Mouse (Mus musculus) forebrain, embryonic 14.5 days (tissue): Measurements from ENCODE around the gene Klra6. TPM values are rescaled to one million over a fixed set of nuclear protein-coding genes. Genes with fewer than 3 reads are reported as not detected.
"Not testable (repeated sequence)": the region's sequence is repeated elsewhere in the genome, so short reads cannot be mapped to it uniquely, and the experiment has no call there.

ENCODE experiments used
- ATAC-seq: fragments of 200-750 bp; cut with Nextera tagmentation; 2 replicates; pipeline ENCODE4 v1.8.0; 2017; ENCODE audit warnings: mild to moderate bottlenecking, moderate library complexity
- DNase-seq: peaks from one replicate; pipeline ENCODE4 v3.0.0-alpha.2; 2015; ENCODE audit warnings: low spot score
- H3K27ac ChIP-seq: fragments of 300-500 bp; sonication (generic); 2 replicates; pipeline ENCODE4 v1.5.1; 2014; ENCODE audit warnings: low read depth, mild to moderate bottlenecking, control low read depth, low read length, moderate library complexity
- H3K27me3 ChIP-seq: fragments of 300-500 bp; sonication (generic); replicated peaks from 2 replicates; pipeline ENCODE4 v1.6.1; 2014; ENCODE audit warnings: low read length, control low read depth, mixed read lengths; ENCODE audit not compliant: control insufficient read depth, insufficient read depth
- H3K36me3 ChIP-seq: fragments of 300-500 bp; sonication (generic); 2 replicates; pipeline ENCODE4 v1.6.1; 2014; ENCODE audit warnings: low read length, control low read depth; ENCODE audit not compliant: control insufficient read depth, insufficient read depth
- H3K4me1 ChIP-seq: fragments of 300-500 bp; sonication (generic); 2 replicates; pipeline ENCODE4 v1.6.1; 2014; ENCODE audit warnings: antibody characterized with exemption, low read length, control low read depth; ENCODE audit not compliant: control insufficient read depth, insufficient read depth
- H3K4me2 ChIP-seq: fragments of 300-500 bp; sonication (generic); 2 replicates; pipeline ENCODE4 v1.6.1; 2014; ENCODE audit warnings: mild to moderate bottlenecking, control low read depth, low read length
- H3K4me3 ChIP-seq: fragments of 300-500 bp; sonication (generic); 2 replicates; pipeline ENCODE4 v1.5.1; 2014; ENCODE audit warnings: low read depth, low read length, control low read depth
- H3K9ac ChIP-seq: fragments of 300-500 bp; sonication (generic); 2 replicates; pipeline ENCODE4 v1.6.1; 2014; ENCODE audit warnings: mild to moderate bottlenecking, low read length, control low read depth, moderate library complexity
- H3K9me3 ChIP-seq: fragments of 300-500 bp; sonication (generic); replicated peaks from 2 replicates; pipeline ENCODE4 v1.6.1; 2016; ENCODE audit warnings: low read length, control low read depth, mixed read lengths; ENCODE audit not compliant: control insufficient read depth
- WGBS: fragments of 180-500 bp; shearing (Covaris S2); extraction: QIAGEN DNeasy Blood & Tissue Kit; methylation state at CpG from one replicate; pipeline ENCODE4 v1.1.7; 2014; 5-methylcytosine and 5-hydroxymethylcytosine counted together
- polyA plus RNA-seq: library from polyadenylated mRNA; unstranded; fragments of >200 nt; fragmentation: Nextera tagmentation; extraction: Ambion mirVana; gene quantifications from 2 replicates; pipeline ENCODE4 v1.2.1, GENCODE M21; 2014

The Klra6 gene
- polyA plus RNA-seq = not detected in 2 replicates

DNA sequence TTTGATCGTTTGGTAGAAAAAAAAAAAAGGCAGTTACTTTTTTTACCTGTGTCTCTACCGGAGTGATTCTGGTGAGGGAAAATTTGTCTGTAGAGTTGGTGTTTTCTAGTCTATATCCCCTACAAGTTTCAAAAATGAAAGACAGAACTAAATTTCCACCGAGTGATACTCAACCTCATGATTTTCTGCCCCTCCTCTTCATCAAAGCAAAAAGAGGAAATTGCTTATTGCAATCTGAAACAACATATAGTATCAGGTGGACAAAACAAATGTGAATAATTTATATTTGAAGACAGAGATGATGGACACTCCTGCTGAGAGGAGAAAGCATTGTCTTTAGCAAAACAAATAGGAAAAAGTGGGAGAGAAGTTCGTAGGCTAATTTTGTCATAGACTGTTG, at the start of gene Klra6:
Gene Klra6 (minus strand): TSS at position 101 of the 400 bp plus-strand sequence.
- no peak within 1 kb of the TSS for H3K4me3 ChIP-seq
- WGBS = 82% methylated on average over 4 of the region's 4 CpGs
- H3K27ac ChIP-seq = no peak within 1 kb of the TSS
- no peaks in the 10 kb centered on the region for H3K36me3 ChIP-seq
- H3K27me3 ChIP-seq = no peaks in the 10 kb centered on the region
- ATAC-seq (no peak), DNase-seq (no peak)
- no peak within 1 kb of the TSS for H3K4me2 ChIP-seq
- no peak within 1 kb of the TSS for H3K9ac ChIP-seq
- no peaks in the 10 kb centered on the region for H3K9me3 ChIP-seq
- H3K4me1 ChIP-seq = no peaks in the 10 kb centered on the region

DNA sequence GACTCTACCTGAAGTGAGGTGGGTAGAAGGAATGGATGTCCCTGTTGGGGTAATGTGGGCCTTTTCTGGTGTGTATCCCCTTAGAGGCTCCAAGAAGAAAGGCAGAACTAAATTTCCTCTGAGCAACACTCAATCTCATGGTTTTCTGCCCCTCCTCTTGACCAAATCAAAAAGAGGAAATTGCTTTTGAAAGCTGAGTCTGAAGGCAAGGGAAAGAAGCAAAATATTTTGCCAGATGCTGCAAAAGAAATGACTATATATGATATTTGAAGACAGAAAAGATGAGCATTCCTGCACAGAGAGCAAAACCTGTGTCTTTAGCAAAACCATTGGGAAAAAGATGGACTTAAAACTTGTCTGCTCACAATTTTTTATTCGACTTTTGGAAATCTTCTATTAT, 40.4 kb upstream of the Klra6 start, which contains the start of gene Klra4:
Gene Klra4 (minus strand): TSS at position 101 of the 400 bp plus-strand sequence.
- not testable (repeated sequence) for H3K4me1 ChIP-seq, H3K36me3 ChIP-seq, H3K4me2 ChIP-seq, H3K27me3 ChIP-seq, H3K4me3 ChIP-seq, H3K27ac ChIP-seq, ATAC-seq, H3K9me3 ChIP-seq, H3K9ac ChIP-seq, DNase-seq
- 55% methylated on average over 1 of the region's 1 CpGs for WGBS

DNA sequence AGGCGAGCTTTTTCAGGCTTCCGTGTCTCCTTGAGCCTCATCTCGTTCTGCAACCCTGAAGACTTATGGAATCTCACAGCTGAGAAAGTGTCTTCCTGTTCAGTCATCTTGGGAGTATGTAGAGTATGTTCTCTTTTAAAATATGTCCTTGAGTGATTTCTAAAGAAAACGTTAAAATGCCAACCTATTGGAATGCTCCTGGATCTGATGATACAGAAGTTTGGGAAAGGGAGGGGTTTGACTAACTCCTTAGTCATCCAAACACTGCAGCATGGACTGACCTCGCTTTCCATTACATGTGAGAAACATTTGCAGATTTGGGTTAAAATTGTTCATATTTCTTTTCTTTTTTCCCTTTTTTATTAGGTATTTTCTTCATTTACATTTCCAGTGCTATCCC, 38.4 kb upstream of the Klra6 start:
- Histone ChIP-seq H3K9ac (no peak overlapping the region), H3K4me3 (no peak overlapping the region), H3K36me3 (no peaks in the 10 kb centered on the region), H3K27me3 (no peaks in the 10 kb centered on the region), H3K9me3 (0 out of 2 replicates have a peak, but pooled peaks cover 2% of the 10 kb centered on the region), H3K27ac (no peak overlapping the region), H3K4me1 (no peaks in the 10 kb centered on the region), H3K4me2 (no peak overlapping the region)
- WGBS = 72% methylated on average over 5 of the region's 5 CpGs
- ATAC-seq (no peak), DNase-seq (no peak)

DNA sequence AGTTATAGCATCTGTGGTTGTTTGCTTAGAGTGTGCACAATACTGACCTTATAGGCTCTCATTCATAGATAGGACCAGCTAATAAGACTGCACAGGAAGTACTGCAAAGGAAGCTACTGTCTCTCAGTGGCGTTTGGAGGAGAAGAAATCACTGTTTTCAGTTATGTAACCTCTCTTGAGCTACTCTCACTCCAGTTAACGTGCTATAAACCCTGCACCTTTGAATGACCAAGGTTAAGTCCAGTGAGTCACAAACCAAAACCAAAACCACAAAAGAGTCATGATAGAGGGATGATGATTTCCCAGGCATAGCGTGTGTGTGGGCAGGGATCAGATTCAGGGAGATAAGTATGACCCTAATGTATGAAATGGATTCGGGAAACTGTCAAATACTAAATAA, 8.4 kb upstream of the Klra6 start:
- H3K27me3 ChIP-seq, H3K27ac ChIP-seq, H3K9me3 ChIP-seq, H3K36me3 ChIP-seq, H3K4me1 ChIP-seq, H3K4me2 ChIP-seq, ATAC-seq, H3K9ac ChIP-seq, DNase-seq, H3K4me3 ChIP-seq: not testable (repeated sequence)
- 57% methylated on average over 4 of the region's 4 CpGs for WGBS

GRCm38 (mm10) chr6:130031493-130032089, 4.8 kb upstream of the Klra6 start:
- H3K4me2 ChIP-seq, H3K9ac ChIP-seq, H3K27me3 ChIP-seq, H3K9me3 ChIP-seq, H3K36me3 ChIP-seq, H3K27ac ChIP-seq, H3K4me1 ChIP-seq, DNase-seq, H3K4me3 ChIP-seq, ATAC-seq: not testable (repeated sequence)

Other genes starting within 250 kb of the Klra6 start
- not detected in 2 replicates for gene Gm156, start 242.7 kb downstream of the Klra6 start, polyA plus RNA-seq
- gene Gm17631, start 164.3 kb downstream of the Klra6 start, polyA plus RNA-seq = not detected in 2 replicates
- gene Klra17, start 150.3 kb downstream of the Klra6 start, polyA plus RNA-seq = not detected in 2 replicates
- gene Klra5, start 109.3 kb downstream of the Klra6 start, polyA plus RNA-seq = not detected in 2 replicates
- not detected in 2 replicates for gene Klra4, start 40.3 kb upstream of the Klra6 start, polyA plus RNA-seq
- not detected in 2 replicates for gene Klra8, start 102.9 kb upstream of the Klra6 start, polyA plus RNA-seq
- gene Klra9, start 166.2 kb upstream of the Klra6 start, polyA plus RNA-seq = not detected in 2 replicates
- not detected in 2 replicates for gene Klra7, start 206.4 kb upstream of the Klra6 start, polyA plus RNA-seq